Mouse (Mus musculus) stomach, embryonic 14.5 days (tissue): Measurements from ENCODE around the gene Plek2. TPM values are rescaled to one million over a fixed set of nuclear protein-coding genes. Genes with fewer than 3 reads are reported as not detected.
"Not testable (repeated sequence)": the region's sequence is repeated elsewhere in the genome, so short reads cannot be mapped to it uniquely, and the experiment has no call there.

Experiments used
- ATAC-seq: fragments of 200-750 bp; cut with Nextera tagmentation; 2 replicates; pipeline ENCODE4 v1.8.0; 2017; ENCODE audit warnings: low read depth, moderate TSS enrichment; ENCODE audit not compliant: insufficient number of reproducible peaks, insufficient read depth, low FRiP score
- H3K27ac ChIP-seq: fragments of 300-500 bp; sonication (generic); 2 replicates; pipeline ENCODE4 v1.5.1; 2014; ENCODE audit warnings: mild to moderate bottlenecking, low read length, moderate library complexity, mixed read lengths
- H3K27me3 ChIP-seq: fragments of 300-500 bp; sonication (generic); 2 replicates; pipeline ENCODE4 v1.6.1; 2014; ENCODE audit warnings: low read length, control low read depth, mixed read lengths; ENCODE audit not compliant: control insufficient read depth, insufficient read depth
- H3K36me3 ChIP-seq: fragments of 300-500 bp; sonication (generic); 2 replicates; pipeline ENCODE4 v1.6.1; 2014; ENCODE audit warnings: mild to moderate bottlenecking, control low read depth, low read length, moderate library complexity, mixed read lengths; ENCODE audit not compliant: control insufficient read depth, insufficient read depth
- H3K4me1 ChIP-seq: fragments of 300-500 bp; sonication (generic); 2 replicates; pipeline ENCODE4 v1.6.1; 2014; ENCODE audit warnings: low read length, control low read depth, mixed read lengths; ENCODE audit not compliant: control insufficient read depth, insufficient read depth
- H3K4me2 ChIP-seq: fragments of 300-500 bp; sonication (generic); replicated peaks from 2 replicates; pipeline ENCODE4 v1.6.1; 2014; ENCODE audit warnings: low read depth, low read length, control low read depth
- H3K4me3 ChIP-seq: fragments of 300-500 bp; sonication (generic); 2 replicates; pipeline ENCODE4 v1.5.1; 2014; ENCODE audit warnings: low read depth, low read length, control low read depth
- H3K9ac ChIP-seq: fragments of 300-500 bp; sonication (generic); replicated peaks from 2 replicates; pipeline ENCODE4 v1.6.1; 2014; ENCODE audit warnings: low read depth, mild to moderate bottlenecking, control low read depth, low read length, moderate library complexity, mixed read lengths
- H3K9me3 ChIP-seq: fragments of 300-500 bp; sonication (generic); 2 replicates; pipeline ENCODE4 v1.6.1; 2016; ENCODE audit warnings: low read depth, low read length, control low read depth; ENCODE audit not compliant: control insufficient read depth
- WGBS: fragments of 180-500 bp; shearing (Covaris S2); extraction: QIAGEN DNeasy Blood & Tissue Kit; methylation state at CpG from one replicate; pipeline ENCODE4 v1.1.7; 2014; 5-methylcytosine and 5-hydroxymethylcytosine counted together
- polyA plus RNA-seq: library from polyadenylated mRNA; unstranded; fragments of >200 nt; fragmentation: Nextera tagmentation; extraction: Ambion mirVana; gene quantifications from 2 replicates; pipeline ENCODE4 v1.2.1, GENCODE M21; 2014

The Plek2 gene
- polyA plus RNA-seq, 1 experiment from 2014 or later, result 21.0 TPM

DNA sequence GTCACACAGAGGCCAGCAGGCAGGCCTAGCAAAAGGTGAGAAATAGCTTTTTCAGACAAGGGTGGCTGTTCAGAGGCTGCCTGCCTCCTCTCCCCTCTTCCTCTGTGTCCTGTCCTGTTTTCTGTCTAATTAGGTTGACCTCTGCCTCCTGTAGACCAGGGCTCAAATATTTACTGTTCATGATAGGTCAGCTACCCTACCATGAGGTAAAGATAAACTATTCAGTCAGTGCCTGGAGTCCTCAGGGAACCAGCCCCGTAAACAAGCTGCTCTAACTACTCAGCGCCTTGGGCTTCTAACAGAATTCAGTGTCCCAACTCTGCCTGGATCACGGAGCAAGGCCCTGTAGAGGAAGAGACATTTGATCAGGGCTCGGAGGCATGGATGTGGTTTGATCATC lies 29.7 kb upstream of the Plek2 start:
- no peaks in the 10 kb centered on the region for H3K36me3 ChIP-seq
- no peak overlapping the region for H3K4me2 ChIP-seq
- H3K9me3 ChIP-seq, result no peaks in the 10 kb centered on the region
- no peak overlapping the region for H3K9ac ChIP-seq
- 24% methylated on average over 4 of the region's 4 CpGs for WGBS
- H3K4me3 ChIP-seq, result no peak overlapping the region
- H3K4me1 ChIP-seq, result no peaks in the 10 kb centered on the region
- H3K27ac ChIP-seq, result no peak overlapping the region
- no peak for ATAC-seq
- H3K27me3 ChIP-seq, result no peaks in the 10 kb centered on the region

DNA sequence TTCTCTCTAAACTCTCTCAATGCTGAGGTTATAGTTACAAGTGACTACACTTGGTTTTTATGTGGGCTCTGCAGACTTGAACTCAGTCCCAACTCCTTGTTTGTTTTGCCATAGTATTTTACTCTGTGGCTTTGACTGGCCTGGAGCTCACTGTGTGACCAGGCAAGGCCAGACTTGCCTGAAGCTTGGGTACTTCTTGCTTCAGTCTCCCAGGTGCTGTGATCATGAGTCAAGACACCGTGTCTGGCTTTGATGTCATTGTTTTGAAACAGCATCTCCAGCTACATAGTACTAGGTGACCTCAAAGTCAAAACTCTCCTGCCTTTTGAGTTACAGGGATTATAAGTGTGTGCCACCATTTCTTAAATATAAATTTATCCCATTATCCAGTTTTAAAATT lies 23.1 kb upstream of the Plek2 start:
- Histone ChIP-seq H3K4me3 (no peak overlapping the region), H3K27me3 (no peaks in the 10 kb centered on the region), H3K4me1 (no peaks in the 10 kb centered on the region), H3K27ac (no peak overlapping the region), H3K4me2 (no peak overlapping the region), H3K9me3 (no peaks in the 10 kb centered on the region), H3K9ac (no peak overlapping the region), H3K36me3 (no peaks in the 10 kb centered on the region)
- 74% methylated on average over 1 of the region's 1 CpGs for WGBS
- no peak for ATAC-seq

DNA sequence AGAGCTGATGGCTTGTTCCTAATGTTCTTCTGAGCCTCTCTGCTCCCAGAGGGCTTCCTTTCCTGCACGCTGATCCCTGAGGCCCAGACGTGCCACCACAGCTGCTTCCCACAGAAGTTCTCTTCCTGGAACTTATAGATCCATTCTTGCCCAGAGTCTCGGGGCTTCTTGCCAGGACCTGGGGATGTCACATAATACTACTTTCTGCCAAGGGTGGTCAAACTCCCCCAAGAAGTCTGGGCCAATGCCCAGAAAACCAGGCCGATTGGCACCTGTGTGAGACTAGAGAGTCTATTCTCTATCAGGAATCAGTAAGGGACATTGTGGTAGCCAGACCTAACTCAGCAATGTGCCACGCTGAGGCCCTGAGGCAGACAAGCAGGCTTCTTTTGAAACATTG lies 20.5 kb upstream of the Plek2 start:
- Histone ChIP-seq H3K27me3 (no peaks in the 10 kb centered on the region), H3K9ac (no peak overlapping the region), H3K9me3 (no peaks in the 10 kb centered on the region), H3K4me1 (no peaks in the 10 kb centered on the region), H3K4me2 (no peak overlapping the region), H3K27ac (no peak overlapping the region), H3K4me3 (no peak overlapping the region), H3K36me3 (no peaks in the 10 kb centered on the region)
- 79% methylated on average over 5 of the region's 5 CpGs for WGBS
- ATAC-seq, result no peak

DNA sequence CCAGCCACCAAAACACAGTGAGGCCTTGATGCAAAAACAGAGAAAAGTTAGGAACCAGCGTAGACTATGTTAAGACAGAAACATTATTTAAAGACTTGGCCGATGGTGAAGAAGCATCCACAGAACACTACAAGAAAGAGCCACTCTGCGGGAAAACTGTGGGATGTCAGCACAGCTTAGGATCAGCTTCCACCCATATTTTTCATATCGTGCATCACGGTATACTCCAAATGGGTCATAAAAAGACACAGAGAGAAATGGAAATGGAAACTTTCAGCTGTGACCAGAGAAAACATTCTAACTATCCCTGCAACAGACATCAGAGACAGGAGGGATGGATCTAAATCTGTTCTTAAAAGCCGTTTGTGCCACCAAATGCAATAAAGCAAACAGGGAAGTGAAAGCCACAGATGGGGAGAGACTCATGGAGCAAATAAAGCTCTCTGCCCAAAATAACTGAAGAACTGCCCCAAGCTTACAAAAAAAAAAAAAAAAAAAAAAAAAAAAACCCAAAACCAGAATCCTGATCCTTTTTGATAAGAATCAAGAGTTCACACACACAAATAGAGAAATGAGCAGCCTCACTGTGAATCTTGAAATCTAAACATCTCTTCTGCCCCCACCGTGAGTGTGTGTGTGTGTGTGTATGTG lies 16.9 kb upstream of the Plek2 start:
- no peak for ATAC-seq
- WGBS, result 81% methylated on average over 7 of the region's 7 CpGs
- Histone ChIP-seq H3K4me3 (no peak overlapping the region), H3K27me3 (no peaks in the 10 kb centered on the region), H3K4me1 (no peaks in the 10 kb centered on the region), H3K9ac (no peak overlapping the region), H3K4me2 (no peak overlapping the region), H3K36me3 (no peaks in the 10 kb centered on the region), H3K27ac (no peak overlapping the region), H3K9me3 (no peaks in the 10 kb centered on the region)

DNA sequence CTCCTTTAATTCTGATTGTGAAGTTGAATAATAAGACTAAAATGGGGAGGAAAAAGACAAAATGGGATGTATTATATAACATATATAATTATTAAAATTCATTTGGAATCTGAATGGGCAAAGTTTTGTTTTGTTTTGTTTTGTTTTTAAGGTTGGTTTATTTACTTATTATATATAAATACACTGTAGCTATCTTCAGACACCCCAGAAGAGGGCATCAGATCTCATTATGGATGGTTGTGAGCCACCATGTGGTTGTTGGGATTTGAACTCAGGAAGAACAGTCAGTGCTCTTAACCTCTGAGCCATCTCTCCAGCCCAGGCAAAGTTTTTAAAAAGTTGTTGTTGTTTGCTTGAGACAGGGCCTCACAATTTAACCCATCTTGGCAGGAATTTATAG lies 16.2 kb upstream of the Plek2 start:
- H3K9me3 ChIP-seq, H3K9ac ChIP-seq, H3K4me1 ChIP-seq, ATAC-seq, H3K36me3 ChIP-seq, H3K27me3 ChIP-seq, H3K27ac ChIP-seq, H3K4me3 ChIP-seq, H3K4me2 ChIP-seq: not testable (repeated sequence)

DNA sequence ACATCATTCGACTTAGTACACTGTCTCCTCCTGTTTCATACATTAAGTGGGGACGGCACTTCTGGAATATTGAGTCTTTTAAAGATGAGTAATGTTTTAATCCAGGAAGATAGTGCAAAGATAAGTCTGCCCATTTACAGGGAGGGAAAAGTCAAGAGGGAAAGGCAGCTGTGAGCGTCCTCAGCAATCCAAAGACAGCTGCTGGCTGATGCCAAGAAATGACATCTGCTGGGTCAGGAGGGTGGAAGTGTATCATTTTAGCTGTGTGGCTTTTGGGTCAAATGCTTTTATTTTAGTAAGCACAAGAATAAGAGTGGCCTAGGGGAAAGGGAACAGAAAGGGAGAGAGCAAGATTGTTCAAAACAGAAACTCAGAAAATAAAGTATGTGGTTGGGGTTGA lies 15.3 kb upstream of the Plek2 start:
- no peaks in the 10 kb centered on the region for H3K27me3 ChIP-seq
- H3K4me3 ChIP-seq, result no peak overlapping the region
- no peak overlapping the region for H3K4me2 ChIP-seq
- H3K36me3 ChIP-seq, result no peaks in the 10 kb centered on the region
- H3K9ac ChIP-seq, result no peak overlapping the region
- no peaks in the 10 kb centered on the region for H3K9me3 ChIP-seq
- ATAC-seq, result no peak
- H3K27ac ChIP-seq, result no peak overlapping the region
- H3K4me1 ChIP-seq, result no peaks in the 10 kb centered on the region
- 57% methylated on average over 3 of the region's 3 CpGs for WGBS

DNA sequence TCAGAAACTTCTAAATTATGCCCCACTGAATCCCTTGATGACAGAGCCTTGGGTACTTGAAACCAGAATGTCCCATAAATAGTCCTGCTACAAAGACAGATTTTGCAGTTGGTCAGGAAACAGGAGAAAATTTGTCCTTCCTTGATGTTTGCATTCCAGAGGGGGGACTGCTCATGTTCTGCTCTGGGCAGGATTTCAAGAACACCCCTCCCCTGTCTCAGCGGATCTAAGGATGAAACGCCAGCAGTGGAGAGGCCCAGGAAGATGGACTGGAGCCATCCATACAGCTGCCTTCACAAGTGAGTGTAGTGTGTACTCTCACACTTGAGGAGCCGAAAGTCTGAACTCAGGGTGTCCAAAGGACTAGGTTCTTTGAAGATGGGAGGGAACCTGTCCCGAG lies 14.7 kb upstream of the Plek2 start:
- Histone ChIP-seq H3K9ac (no peak overlapping the region), H3K4me3 (no peak overlapping the region), H3K9me3 (no peaks in the 10 kb centered on the region), H3K36me3 (no peaks in the 10 kb centered on the region), H3K4me1 (no peaks in the 10 kb centered on the region), H3K4me2 (no peak overlapping the region), H3K27ac (no peak overlapping the region), H3K27me3 (no peaks in the 10 kb centered on the region)
- ATAC-seq, result no peak
- WGBS, result 52% methylated on average over 4 of the region's 4 CpGs

DNA sequence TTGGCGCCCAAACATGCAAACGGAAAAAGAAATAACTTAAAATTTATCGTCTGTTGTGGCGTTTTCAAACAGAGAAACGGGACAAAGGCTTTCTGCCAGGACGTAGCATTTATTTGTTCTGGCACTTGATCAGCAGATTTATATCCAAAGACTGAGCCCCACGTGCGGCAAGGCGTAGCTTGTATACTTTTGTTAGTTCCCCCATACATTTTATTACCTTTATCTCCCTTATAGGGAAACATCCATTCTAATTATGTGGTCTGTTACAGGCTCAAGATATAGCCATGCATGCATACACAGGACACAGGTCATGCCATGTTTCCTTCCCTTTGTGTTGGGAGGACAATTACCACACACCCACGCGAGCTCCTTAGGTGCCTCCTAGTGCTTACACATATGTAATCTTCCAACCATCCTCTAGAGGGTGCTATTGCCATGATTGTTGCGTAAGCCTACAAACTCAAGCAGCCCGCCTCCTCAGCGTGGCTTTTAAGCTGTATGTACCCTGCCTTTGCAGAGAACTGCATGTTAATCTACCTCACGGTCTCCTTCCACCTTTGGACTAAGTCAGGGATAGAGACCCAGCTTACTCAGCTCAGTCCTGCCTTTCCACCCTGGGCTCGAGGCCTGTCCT lies 12.4 kb upstream of the Plek2 start:
- WGBS, result 28% methylated on average over 16 of the region's 16 CpGs
- no peaks in the 10 kb centered on the region for H3K9me3 ChIP-seq
- no peak overlapping the region for H3K27ac ChIP-seq
- H3K36me3 ChIP-seq, result no peaks in the 10 kb centered on the region
- peak; percentile 64 for ATAC-seq
- no peak overlapping the region for H3K4me3 ChIP-seq
- H3K4me2 ChIP-seq, result no peak overlapping the region; the same call in 1 of the 2 replicates
- no peak overlapping the region for H3K9ac ChIP-seq
- no peaks in the 10 kb centered on the region for H3K4me1 ChIP-seq
- no peaks in the 10 kb centered on the region for H3K27me3 ChIP-seq
